Mouse (Mus musculus) frontal cortex, adult 2 months (tissue): ENCODE results near the gene Gprasp2. TPM values are rescaled to one million over a fixed set of nuclear protein-coding genes. Genes with fewer than 3 reads are reported as not detected.

ENCODE experiments used
- polyA plus RNA-seq: library from polyadenylated mRNA; depleted of rRNA; stranded (reverse); fragments of >200 nt; gene quantifications from 2 replicates; pipeline ENCODE4 v1.2.3, GENCODE M21; 2012; rRNA removed

The Gprasp2 gene
- polyA plus RNA-seq, 1 experiment: 110 TPM

Other genes starting within 250 kb of the Gprasp2 start
- gene Nxf7, start 240.3 kb upstream of the Gprasp2 start, polyA plus RNA-seq: 4.3 and 5.0 TPM in 2 replicates
- gene Prame, start 211.3 kb upstream of the Gprasp2 start, polyA plus RNA-seq: not detected in 2 replicates
- not detected in 2 replicates for gene Tcp11x2, start 145.2 kb upstream of the Gprasp2 start, polyA plus RNA-seq
- gene Tmsb15a, start 113.8 kb upstream of the Gprasp2 start, polyA plus RNA-seq: not detected in 2 replicates
- 15.8 and 20.2 TPM in 2 replicates for gene Armcx5, start 96.3 kb upstream of the Gprasp2 start, polyA plus RNA-seq
- gene Gprasp1, start 96.3 kb upstream of the Gprasp2 start, polyA plus RNA-seq: 180 and 207 TPM in 2 replicates
- gene Bhlhb9, start 41.4 kb upstream of the Gprasp2 start, polyA plus RNA-seq: 43.8 and 52.5 TPM in 2 replicates
- gene Arxes2, start 154.8 kb downstream of the Gprasp2 start, polyA plus RNA-seq: 84.8 and 88.5 TPM in 2 replicates
- gene Arxes1, start 194.3 kb downstream of the Gprasp2 start, polyA plus RNA-seq: 23.9 and 25.2 TPM in 2 replicates
- 425 and 460 TPM in 2 replicates for gene Bex2, start 229.2 kb downstream of the Gprasp2 start, polyA plus RNA-seq
- 0.04 and 0.10 TPM in 2 replicates for gene Nxf3, start 246.2 kb downstream of the Gprasp2 start, polyA plus RNA-seq